Mouse (Mus musculus): ENCODE data around the gene Tmem80. TPM values are rescaled to one million over a fixed set of nuclear protein-coding genes. Genes with fewer than 3 reads are reported as not detected.

Tmem80 gene
- polyA plus RNA-seq, 2 experiments = 23.4 to 55.6 TPM

- no peak overlapping the region for H3K4me2 ChIP-seq (replicated peaks; ENCODE audit: low read depth, low read length, severe bottlenecking)
- no peak for DNase-seq (ENCODE audit: low spot score)
- no peak for ATAC-seq (ENCODE audit: low FRiP score, low read depth)
Observed at GRCm38 (mm10) chr7:141361510-141361909, 34.0 kb downstream of the Tmem80 start.

GRCm38 (mm10) chr7:141363106-141363751, 35.7 kb downstream of the Tmem80 start:
- H3K4me1 ChIP-seq (ENCODE audit: control insufficient read depth, insufficient read depth, low read length) = no peaks in the 10 kb centered on the region
- H3K27ac ChIP-seq (replicated peaks; ENCODE audit: low read depth, low read length) = no peak overlapping the region
- H3K9ac ChIP-seq (ENCODE audit: low read depth, low read length, severe bottlenecking) = no peak overlapping the region
- TF ChIP-seq POLR2A (IDR thresholded peaks at IDR 0.05; ENCODE audit: borderline replicate concordance, extremely low read depth, insufficient read depth, insufficient read length) = no peak
- no peaks in the 10 kb centered on the region for H3K36me3 ChIP-seq (ENCODE audit: control insufficient read depth, insufficient read depth, low read length)
- H3K9me3 ChIP-seq (ENCODE audit: control insufficient read depth, low read length) = no peaks in the 10 kb centered on the region
- DNase-seq (ENCODE audit: low spot score) (peak; percentile 82), ATAC-seq (ENCODE audit: low FRiP score, low read depth) (peak; percentile 77; the same call in 1 of the 2 replicates)
- H3K4me3 ChIP-seq (replicated peaks; ENCODE audit: low read length) = no peak overlapping the region
- peaks cover 13% of the 10 kb centered on the region; the same call in 1 of the 2 replicates for H3K27me3 ChIP-seq (ENCODE audit: control insufficient read depth, insufficient read depth, low read length)
- WGBS = 53% methylated on average over 4 of the region's 4 CpGs
- no peak overlapping the region for H3K4me2 ChIP-seq (replicated peaks; ENCODE audit: low read depth, low read length, severe bottlenecking)

More at GRCm38 (mm10) chr7:141361510-141361909, 34.0 kb downstream of the Tmem80 start:
- TF ChIP-seq POLR2A (IDR thresholded peaks at IDR 0.05; ENCODE audit: borderline replicate concordance, extremely low read depth, insufficient read depth, insufficient read length) = no peak
- Histone ChIP-seq H3K27me3 (ENCODE audit: control insufficient read depth, insufficient read depth, low read length) (peaks cover 13% of the 10 kb centered on the region; the same call in 1 of the 2 replicates), H3K9ac (ENCODE audit: low read depth, low read length, severe bottlenecking) (no peak overlapping the region), H3K4me1 (ENCODE audit: control insufficient read depth, insufficient read depth, low read length) (no peaks in the 10 kb centered on the region), H3K36me3 (ENCODE audit: control insufficient read depth, insufficient read depth, low read length) (no peaks in the 10 kb centered on the region), H3K9me3 (ENCODE audit: control insufficient read depth, low read length) (no peaks in the 10 kb centered on the region), H3K4me3 (replicated peaks; ENCODE audit: low read length) (no peak overlapping the region), H3K27ac (replicated peaks; ENCODE audit: low read depth, low read length) (no peak overlapping the region)
- 15% methylated on average over 22 of the region's 24 CpGs for WGBS

- no peak overlapping the region for H3K4me2 ChIP-seq (replicated peaks; ENCODE audit: low read depth, low read length, severe bottlenecking)
- ATAC-seq (ENCODE audit: low FRiP score, low read depth) (no peak), DNase-seq (ENCODE audit: low spot score) (no peak)
- no peak for TF ChIP-seq POLR2A (IDR thresholded peaks at IDR 0.05; ENCODE audit: borderline replicate concordance, extremely low read depth, insufficient read depth, insufficient read length)
- no peak overlapping the region for H3K27ac ChIP-seq (replicated peaks; ENCODE audit: low read depth, low read length)
- H3K36me3 ChIP-seq (ENCODE audit: control insufficient read depth, insufficient read depth, low read length) = no peaks in the 10 kb centered on the region
- H3K9me3 ChIP-seq (ENCODE audit: control insufficient read depth, low read length) = no peaks in the 10 kb centered on the region
- no peaks in the 10 kb centered on the region for H3K4me1 ChIP-seq (ENCODE audit: control insufficient read depth, insufficient read depth, low read length)
- H3K27me3 ChIP-seq (ENCODE audit: control insufficient read depth, insufficient read depth, low read length) = peaks cover 13% of the 10 kb centered on the region; the same call in 1 of the 2 replicates
- no peak overlapping the region for H3K4me3 ChIP-seq (replicated peaks; ENCODE audit: low read length)
- no peak overlapping the region for H3K9ac ChIP-seq (ENCODE audit: low read depth, low read length, severe bottlenecking)
- WGBS = 65% methylated on average over 2 of the region's 2 CpGs
Observed at GRCm38 (mm10) chr7:141363752-141364125, 36.2 kb downstream of the Tmem80 start.

GRCm38 (mm10) chr7:141364349-141365048, 37.0 kb downstream of the Tmem80 start:
- Histone ChIP-seq H3K4me1 (ENCODE audit: control insufficient read depth, insufficient read depth, low read length) (no peaks in the 10 kb centered on the region), H3K27ac (replicated peaks; ENCODE audit: low read depth, low read length) (no peak overlapping the region), H3K4me2 (replicated peaks; ENCODE audit: low read depth, low read length, severe bottlenecking) (no peak overlapping the region), H3K36me3 (ENCODE audit: control insufficient read depth, insufficient read depth, low read length) (no peaks in the 10 kb centered on the region), H3K27me3 (ENCODE audit: control insufficient read depth, insufficient read depth, low read length) (peaks cover 13% of the 10 kb centered on the region; the same call in 1 of the 2 replicates), H3K9ac (ENCODE audit: low read depth, low read length, severe bottlenecking) (no peak overlapping the region), H3K4me3 (replicated peaks; ENCODE audit: low read length) (no peak overlapping the region), H3K9me3 (ENCODE audit: control insufficient read depth, low read length) (no peaks in the 10 kb centered on the region)
- DNase-seq (ENCODE audit: low spot score) (no peak), ATAC-seq (ENCODE audit: low FRiP score, low read depth) (no peak)
- 72% methylated on average over 5 of the region's 5 CpGs for WGBS
- no peak for TF ChIP-seq POLR2A (IDR thresholded peaks at IDR 0.05; ENCODE audit: borderline replicate concordance, extremely low read depth, insufficient read depth, insufficient read length)

GRCm38 (mm10) chr7:141365049-141365445, 37.5 kb downstream of the Tmem80 start:
- Histone ChIP-seq H3K36me3 (ENCODE audit: control insufficient read depth, insufficient read depth, low read length) (no peaks in the 10 kb centered on the region), H3K27me3 (ENCODE audit: control insufficient read depth, insufficient read depth, low read length) (peaks cover 13% of the 10 kb centered on the region; the same call in 1 of the 2 replicates), H3K4me1 (ENCODE audit: control insufficient read depth, insufficient read depth, low read length) (no peaks in the 10 kb centered on the region), H3K9me3 (ENCODE audit: control insufficient read depth, low read length) (no peaks in the 10 kb centered on the region), H3K4me3 (replicated peaks; ENCODE audit: low read length) (no peak overlapping the region), H3K4me2 (replicated peaks; ENCODE audit: low read depth, low read length, severe bottlenecking) (no peak overlapping the region), H3K27ac (replicated peaks; ENCODE audit: low read depth, low read length) (no peak overlapping the region), H3K9ac (ENCODE audit: low read depth, low read length, severe bottlenecking) (no peak overlapping the region)
- no peak for TF ChIP-seq POLR2A (IDR thresholded peaks at IDR 0.05; ENCODE audit: borderline replicate concordance, extremely low read depth, insufficient read depth, insufficient read length)
- no peak for DNase-seq (ENCODE audit: low spot score)
- 73% methylated on average over 3 of the region's 3 CpGs for WGBS
- ATAC-seq (ENCODE audit: low FRiP score, low read depth) = no peak
